Mouse (Mus musculus): ENCODE measurements around the gene Gls. TPM values are rescaled to one million over a fixed set of nuclear protein-coding genes. Genes with fewer than 3 reads are reported as not detected.
A peak's percentile ranks its signal among the peaks of the same experiment; 100 is the strongest.

The Gls gene
- polyA plus RNA-seq, 1 experiment from 2014 or later: 20.8 TPM

DNA sequence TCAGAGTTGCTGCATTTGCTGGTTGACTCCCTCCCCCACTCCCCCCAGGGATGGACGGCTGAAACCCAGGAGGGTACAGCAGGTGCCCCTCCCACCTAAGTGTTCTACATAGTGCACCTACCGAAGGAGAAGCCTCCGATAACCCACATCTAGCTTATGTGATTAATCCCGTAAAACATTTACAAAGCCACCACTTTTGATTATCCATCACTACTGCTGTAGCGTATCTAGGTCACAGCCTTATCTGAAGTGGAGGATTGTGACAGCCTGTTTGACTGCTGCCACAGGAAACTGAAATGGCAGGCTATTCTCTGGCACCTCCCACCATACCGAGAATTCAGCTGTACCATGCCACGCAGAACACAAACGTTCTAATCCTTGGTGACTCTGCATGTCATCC, 61.8 kb downstream of the Gls start:
- Histone ChIP-seq H3K36me3 (no peaks in the 10 kb centered on the region), H3K4me2 (replicated peaks) (no peak overlapping the region), H3K4me1 (no peaks in the 10 kb centered on the region), H3K27me3 (no peaks in the 10 kb centered on the region), H3K9ac (no peak overlapping the region), H3K27ac (replicated peaks) (no peak overlapping the region), H3K4me3 (replicated peaks) (no peak overlapping the region), H3K9me3 (replicated peaks) (no peaks in the 10 kb centered on the region)
- WGBS: 68% methylated on average over 8 of the region's 8 CpGs
- ATAC-seq (ENCODE audit: insufficient number of reproducible peaks, low FRiP score, low TSS enrichment, low read depth): no peak

DNA sequence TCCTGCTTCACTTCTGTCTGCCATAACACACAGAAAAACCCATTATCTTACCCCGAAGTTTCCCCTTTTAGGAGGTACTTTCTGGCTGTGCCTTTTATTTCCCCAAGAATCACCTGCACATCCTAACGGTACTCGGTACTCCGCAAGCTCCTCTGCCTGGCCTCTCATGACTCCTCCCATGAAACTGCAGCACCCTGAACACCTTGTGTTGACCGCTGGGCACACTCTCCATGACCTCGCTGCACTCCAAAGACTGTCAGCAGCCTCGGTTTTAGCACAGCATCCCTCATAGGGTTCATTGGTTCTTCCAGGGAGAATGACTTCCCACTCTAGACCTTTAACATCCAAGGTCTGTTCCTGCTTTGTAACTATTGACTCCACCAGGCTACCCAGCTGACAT, 62.3 kb downstream of the Gls start:
- Histone ChIP-seq H3K4me2 (replicated peaks) (no peak overlapping the region), H3K4me1 (no peaks in the 10 kb centered on the region), H3K27ac (replicated peaks) (no peak overlapping the region), H3K4me3 (replicated peaks) (no peak overlapping the region), H3K9ac (no peak overlapping the region), H3K36me3 (no peaks in the 10 kb centered on the region), H3K27me3 (no peaks in the 10 kb centered on the region), H3K9me3 (replicated peaks) (no peaks in the 10 kb centered on the region)
- WGBS: 72% methylated on average over 7 of the region's 7 CpGs
- ATAC-seq (ENCODE audit: insufficient number of reproducible peaks, low FRiP score, low TSS enrichment, low read depth): no peak

DNA sequence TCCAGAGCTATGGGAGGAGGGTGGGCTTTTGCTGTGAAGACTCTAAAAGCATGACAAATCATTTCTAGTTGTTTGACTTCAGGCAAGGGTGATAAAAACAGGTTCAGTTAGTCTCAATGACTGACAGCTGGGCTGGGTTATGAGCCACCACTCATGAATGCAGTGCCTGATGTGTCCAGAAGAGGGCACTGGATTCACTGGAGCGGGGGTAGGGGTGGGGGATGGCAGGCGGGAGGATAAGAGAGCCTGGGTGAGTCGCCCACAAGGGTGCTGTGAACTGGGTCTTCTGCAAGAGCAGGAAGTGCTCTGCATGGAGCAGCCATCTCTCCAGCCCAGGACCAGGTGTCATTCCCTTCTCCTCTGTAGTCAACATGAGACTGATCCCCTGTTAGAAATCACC, 63.0 kb downstream of the Gls start:
- no peaks in the 10 kb centered on the region for H3K36me3 ChIP-seq
- H3K9me3 ChIP-seq (replicated peaks): no peaks in the 10 kb centered on the region
- no peak overlapping the region for H3K9ac ChIP-seq
- WGBS: 9% methylated on average over 3 of the region's 3 CpGs
- no peak for ATAC-seq (ENCODE audit: insufficient number of reproducible peaks, low FRiP score, low TSS enrichment, low read depth)
- H3K4me1 ChIP-seq: no peaks in the 10 kb centered on the region
- H3K27me3 ChIP-seq: no peaks in the 10 kb centered on the region
- no peak overlapping the region for H3K27ac ChIP-seq (replicated peaks)
- no peak overlapping the region for H3K4me2 ChIP-seq (replicated peaks)
- H3K4me3 ChIP-seq (replicated peaks): no peak overlapping the region

DNA sequence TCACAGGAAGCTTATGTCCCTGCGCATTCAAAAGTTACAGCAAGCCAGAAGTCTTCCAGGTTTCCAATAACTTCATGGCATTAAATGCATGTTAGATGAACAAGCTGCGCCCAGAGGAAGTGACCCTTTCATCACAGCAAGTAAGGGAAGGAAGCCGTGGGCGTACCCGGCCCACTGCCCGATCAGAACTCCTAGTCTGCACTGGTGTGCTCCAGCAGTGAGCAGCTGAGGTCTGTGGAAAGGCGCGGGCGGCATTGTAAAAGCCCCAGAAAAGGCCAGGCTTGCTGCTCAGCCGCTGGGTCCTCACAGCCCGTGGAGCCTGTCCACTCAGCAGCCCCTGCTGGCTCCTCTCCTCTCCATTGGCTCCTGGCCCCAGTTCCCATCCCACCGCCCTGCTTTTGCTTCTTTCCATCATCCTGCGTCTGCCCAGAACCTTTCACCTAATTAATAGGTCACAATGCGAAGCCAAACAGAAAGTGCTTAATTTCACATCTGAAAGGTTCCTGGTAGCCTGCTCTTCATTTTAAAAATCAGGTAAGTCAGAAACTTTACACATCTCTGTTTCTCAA, 66.3 kb downstream of the Gls start:
- Histone ChIP-seq H3K4me2 (replicated peaks) (no peak overlapping the region), H3K27ac (replicated peaks) (no peak overlapping the region; the same call in 1 of the 2 replicates), H3K9ac (no peak overlapping the region), H3K4me3 (replicated peaks) (no peak overlapping the region), H3K27me3 (no peaks in the 10 kb centered on the region), H3K4me1 (no peaks in the 10 kb centered on the region), H3K9me3 (replicated peaks) (no peaks in the 10 kb centered on the region), H3K36me3 (no peaks in the 10 kb centered on the region)
- 65% methylated on average over 14 of the region's 14 CpGs for WGBS
- ATAC-seq (ENCODE audit: insufficient number of reproducible peaks, low FRiP score, low TSS enrichment, low read depth): peak; percentile 63; the same call in 1 of the 2 replicates

DNA sequence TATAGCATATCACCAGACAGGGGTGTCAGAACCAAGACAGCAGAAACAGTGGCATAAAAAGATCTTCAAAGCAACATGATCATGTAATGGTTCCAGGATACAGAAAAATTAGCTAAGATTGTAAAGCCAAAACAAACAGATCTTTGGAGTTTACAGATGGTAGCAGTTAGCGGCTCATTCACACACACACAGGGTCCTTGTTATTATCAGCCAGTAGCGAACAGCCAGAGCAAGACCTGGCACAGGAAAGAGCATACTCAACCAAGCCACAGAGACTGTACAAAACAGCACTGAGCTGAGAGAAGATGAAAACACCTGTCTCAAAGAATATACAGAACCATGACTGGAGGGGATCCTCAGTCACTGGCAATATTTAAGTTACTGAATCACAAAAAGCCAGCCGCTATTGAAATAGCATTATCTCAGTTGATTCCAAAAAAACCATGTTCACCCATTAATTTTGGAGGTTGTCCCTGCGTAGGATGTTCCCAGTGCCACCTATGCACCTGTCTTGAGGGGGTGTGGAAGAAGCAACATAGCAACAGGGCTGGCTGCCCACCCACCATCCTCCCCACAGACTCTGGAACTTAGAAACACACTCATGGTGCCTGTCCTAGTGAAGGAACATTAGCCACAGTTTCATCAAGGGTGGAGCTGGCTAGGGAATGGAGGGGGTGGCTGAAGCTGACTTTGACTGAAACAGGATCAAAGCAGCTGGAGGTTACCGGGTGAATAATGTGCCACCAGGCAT, 69.2 kb downstream of the Gls start:
- no peak overlapping the region for H3K27ac ChIP-seq (replicated peaks)
- no peak overlapping the region for H3K4me3 ChIP-seq (replicated peaks)
- no peak overlapping the region for H3K9ac ChIP-seq
- no peaks in the 10 kb centered on the region for H3K9me3 ChIP-seq (replicated peaks)
- H3K27me3 ChIP-seq: no peaks in the 10 kb centered on the region
- no peaks in the 10 kb centered on the region for H3K4me1 ChIP-seq
- ATAC-seq (ENCODE audit: insufficient number of reproducible peaks, low FRiP score, low TSS enrichment, low read depth): no peak
- no peak overlapping the region for H3K4me2 ChIP-seq (replicated peaks)
- H3K36me3 ChIP-seq: peaks cover 6% of the 10 kb centered on the region; the same call in 1 of the 2 replicates
- WGBS: 73% methylated on average over 5 of the region's 5 CpGs

DNA sequence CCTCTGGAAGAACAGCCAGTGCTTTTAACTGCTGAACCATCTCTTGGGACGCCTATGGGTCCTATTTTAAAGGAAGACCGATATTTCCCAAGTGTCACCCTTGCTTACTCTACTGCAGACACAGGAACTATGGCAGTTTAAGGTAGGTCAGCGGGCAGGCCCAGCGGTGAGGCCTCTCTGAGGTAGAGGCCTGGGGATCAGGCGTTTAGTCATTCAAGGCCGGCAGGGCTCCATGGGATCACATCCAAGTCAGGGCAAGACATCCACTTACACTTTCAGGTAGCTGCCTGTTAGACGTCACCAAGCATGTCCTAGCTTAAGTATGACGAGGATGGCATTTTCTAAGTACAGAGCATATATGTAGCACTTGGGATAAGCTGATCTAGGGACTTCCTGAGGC, 71.9 kb downstream of the Gls start:
- Histone ChIP-seq H3K9ac (no peak overlapping the region), H3K4me3 (replicated peaks) (no peak overlapping the region), H3K4me2 (replicated peaks) (no peak overlapping the region), H3K27me3 (no peaks in the 10 kb centered on the region), H3K36me3 (peaks cover 20% of the 10 kb centered on the region; the same call in 1 of the 2 replicates), H3K9me3 (replicated peaks) (no peaks in the 10 kb centered on the region), H3K4me1 (no peaks in the 10 kb centered on the region), H3K27ac (replicated peaks) (no peak overlapping the region)
- 78% methylated on average over 8 of the region's 8 CpGs for WGBS
- no peak for ATAC-seq (ENCODE audit: insufficient number of reproducible peaks, low FRiP score, low TSS enrichment, low read depth)

DNA sequence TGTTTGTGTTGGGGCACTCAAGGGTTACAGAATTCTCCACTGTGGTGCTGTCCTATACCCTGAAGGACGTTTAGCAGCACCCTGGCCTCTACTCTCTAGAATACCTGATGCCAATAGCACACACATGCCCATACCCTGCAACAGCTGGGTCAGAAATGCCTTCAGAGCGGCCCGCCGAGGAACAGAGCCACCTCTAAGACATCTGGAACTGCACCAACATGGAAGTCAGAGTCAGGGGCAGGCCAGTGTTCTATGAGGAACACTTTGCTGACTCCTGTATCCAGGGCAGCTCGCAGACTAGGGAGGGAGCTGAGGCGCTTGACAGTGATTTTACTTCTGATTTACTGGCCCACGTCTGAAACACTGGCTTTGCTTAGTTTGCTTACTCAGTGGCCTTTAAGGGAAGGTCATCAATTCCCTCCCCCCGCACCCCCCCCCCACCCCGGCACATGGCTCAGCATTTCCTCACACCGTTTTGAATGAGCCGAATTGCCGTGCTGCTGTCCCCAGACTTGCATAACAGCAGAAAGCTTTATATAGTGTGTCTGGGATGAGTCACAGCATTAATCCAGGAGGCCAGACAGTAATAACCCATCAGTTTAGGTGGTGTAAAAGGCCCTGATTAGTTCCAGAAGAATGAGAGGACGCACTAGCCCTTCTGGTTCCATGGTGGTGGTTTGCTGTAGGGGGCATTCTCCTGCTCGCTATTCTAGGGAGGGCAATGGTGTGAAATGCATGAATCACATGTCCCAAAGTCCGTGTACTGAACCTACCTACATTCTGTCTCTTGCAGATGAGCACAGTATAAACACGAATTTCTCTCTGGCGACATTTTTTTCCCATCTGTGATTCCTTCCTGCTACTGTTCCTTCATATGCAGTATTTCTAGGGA, 74.3 kb downstream of the Gls start:
- Histone ChIP-seq H3K4me3 (replicated peaks) (no peak overlapping the region), H3K4me2 (replicated peaks) (no peak overlapping the region), H3K4me1 (no peaks in the 10 kb centered on the region), H3K9me3 (replicated peaks) (no peaks in the 10 kb centered on the region), H3K9ac (no peak overlapping the region), H3K27me3 (no peaks in the 10 kb centered on the region), H3K27ac (replicated peaks) (no peak overlapping the region), H3K36me3 (peaks cover 22% of the 10 kb centered on the region; the same call in 1 of the 2 replicates)
- ATAC-seq (ENCODE audit: insufficient number of reproducible peaks, low FRiP score, low TSS enrichment, low read depth): no peak
- WGBS: 73% methylated on average over 17 of the region's 17 CpGs

DNA sequence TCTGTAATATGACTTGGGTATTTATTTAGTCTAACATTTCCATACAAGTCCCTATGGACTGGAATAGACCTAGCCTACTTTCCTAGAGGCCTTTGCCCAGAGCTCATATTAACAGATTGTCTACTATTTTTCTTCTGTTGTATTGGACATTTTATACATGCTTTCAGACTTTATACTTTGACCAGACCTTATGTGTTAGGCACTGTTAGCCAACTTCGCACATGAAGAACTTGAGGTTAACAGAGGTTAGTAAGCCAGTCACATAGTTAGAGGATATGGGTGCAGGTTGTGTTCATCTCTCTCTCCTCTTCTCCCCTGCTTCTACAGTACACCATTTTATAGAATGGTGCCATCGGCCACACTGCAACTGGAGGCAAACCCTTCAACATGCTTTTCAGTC, 75.0 kb downstream of the Gls start:
- H3K27ac ChIP-seq (replicated peaks): no peak overlapping the region
- no peaks in the 10 kb centered on the region for H3K4me1 ChIP-seq
- peaks cover 23% of the 10 kb centered on the region; the same call in 1 of the 2 replicates for H3K36me3 ChIP-seq
- no peak overlapping the region for H3K9ac ChIP-seq
- H3K9me3 ChIP-seq (replicated peaks): no peaks in the 10 kb centered on the region
- no peak for ATAC-seq (ENCODE audit: insufficient number of reproducible peaks, low FRiP score, low TSS enrichment, low read depth)
- H3K4me2 ChIP-seq (replicated peaks): no peak overlapping the region
- 94% methylated on average over 2 of the region's 2 CpGs for WGBS
- no peak overlapping the region for H3K4me3 ChIP-seq (replicated peaks)
- no peaks in the 10 kb centered on the region for H3K27me3 ChIP-seq

DNA sequence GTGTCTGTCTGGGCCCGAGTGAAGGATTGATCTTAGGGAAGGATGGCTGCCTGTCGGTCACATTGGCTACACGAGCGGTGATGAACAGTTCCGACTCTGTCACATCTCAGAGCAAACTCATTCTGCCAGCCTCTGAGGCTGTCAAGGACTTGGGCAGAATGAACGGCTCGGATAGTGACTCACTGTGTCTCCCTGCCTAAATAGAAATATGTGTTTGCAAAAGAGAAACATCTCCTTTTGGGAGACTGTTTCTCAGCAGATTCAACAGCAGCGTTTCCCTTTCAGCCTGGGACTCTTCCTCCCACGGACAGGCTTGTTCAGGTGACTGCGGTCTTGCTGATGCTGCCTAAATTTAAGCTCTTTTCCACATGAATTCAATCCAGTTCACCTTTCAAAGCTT, 76.7 kb downstream of the Gls start:
- Histone ChIP-seq H3K9ac (no peak overlapping the region), H3K27ac (replicated peaks) (no peak overlapping the region), H3K4me1 (no peaks in the 10 kb centered on the region), H3K4me3 (replicated peaks) (no peak overlapping the region), H3K27me3 (no peaks in the 10 kb centered on the region), H3K9me3 (replicated peaks) (no peaks in the 10 kb centered on the region), H3K36me3 (peaks cover 23% of the 10 kb centered on the region; the same call in 1 of the 2 replicates), H3K4me2 (replicated peaks) (no peak overlapping the region)
- WGBS: 83% methylated on average over 10 of the region's 10 CpGs
- no peak for ATAC-seq (ENCODE audit: insufficient number of reproducible peaks, low FRiP score, low TSS enrichment, low read depth)

DNA sequence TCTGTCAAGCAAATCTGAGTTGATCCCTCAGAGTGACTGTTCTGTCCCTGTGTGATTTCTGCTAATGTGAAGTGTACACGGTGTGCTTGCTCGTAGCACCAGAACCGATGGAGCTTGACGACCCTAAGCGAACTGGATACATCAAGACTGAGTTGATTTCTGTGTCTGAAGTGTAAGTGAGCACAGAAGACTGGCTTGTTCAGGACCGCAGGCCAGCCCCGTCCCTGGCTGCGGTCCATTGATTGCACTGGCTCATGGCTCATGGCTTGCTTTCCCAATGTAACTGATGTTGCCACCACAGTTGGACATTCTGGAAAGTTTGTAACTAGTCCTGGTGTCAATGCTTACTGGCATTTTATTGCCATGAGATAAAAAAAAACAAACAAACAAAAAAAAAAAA, 78.1 kb downstream of the Gls start:
- 87% methylated on average over 8 of the region's 8 CpGs for WGBS
- peaks cover 23% of the 10 kb centered on the region; the same call in 1 of the 2 replicates for H3K36me3 ChIP-seq
- no peaks in the 10 kb centered on the region for H3K27me3 ChIP-seq
- H3K4me3 ChIP-seq (replicated peaks): no peak overlapping the region
- peaks cover 13% of the 10 kb centered on the region for H3K4me1 ChIP-seq
- H3K27ac ChIP-seq (replicated peaks): no peak overlapping the region
- no peak overlapping the region for H3K4me2 ChIP-seq (replicated peaks)
- H3K9ac ChIP-seq: no peak overlapping the region
- no peaks in the 10 kb centered on the region for H3K9me3 ChIP-seq (replicated peaks)
- ATAC-seq (ENCODE audit: insufficient number of reproducible peaks, low FRiP score, low TSS enrichment, low read depth): no peak

DNA sequence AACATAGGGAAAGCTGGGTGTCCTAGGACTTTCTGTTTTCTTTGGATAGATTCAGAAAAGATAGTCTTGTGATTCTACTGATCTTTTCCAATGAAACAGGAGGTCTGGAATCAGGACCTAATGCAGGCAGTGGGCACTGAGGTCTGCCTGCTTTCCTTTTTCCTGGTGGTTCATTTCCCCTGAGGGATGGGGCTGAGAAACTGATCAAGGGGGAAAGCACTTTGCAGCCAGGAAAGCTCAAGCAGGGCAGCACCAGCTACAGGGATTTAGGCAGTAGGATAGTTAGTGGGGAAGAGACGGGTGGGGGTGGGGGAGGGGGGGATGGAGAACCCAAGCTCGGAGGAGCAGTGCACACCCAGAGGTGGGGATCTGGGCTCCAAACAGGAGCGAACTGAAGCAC, 80.1 kb downstream of the Gls start:
- no peak overlapping the region for H3K4me2 ChIP-seq (replicated peaks)
- peaks cover 30% of the 10 kb centered on the region for H3K4me1 ChIP-seq
- no peak overlapping the region for H3K27ac ChIP-seq (replicated peaks)
- no peaks in the 10 kb centered on the region for H3K9me3 ChIP-seq (replicated peaks)
- no peaks in the 10 kb centered on the region for H3K27me3 ChIP-seq
- no peak for ATAC-seq (ENCODE audit: insufficient number of reproducible peaks, low FRiP score, low TSS enrichment, low read depth)
- no peak overlapping the region for H3K9ac ChIP-seq
- H3K36me3 ChIP-seq: peaks cover 13% of the 10 kb centered on the region; the same call in 1 of the 2 replicates
- WGBS: 35% methylated on average over 3 of the region's 3 CpGs
- H3K4me3 ChIP-seq (replicated peaks): no peak overlapping the region
